Mouse (Mus musculus) pancreas, adult 10 weeks (tissue): Measurements from ENCODE around the gene Gsk3a. TPM values are rescaled to one million over a fixed set of nuclear protein-coding genes. Genes with fewer than 3 reads are reported as not detected.

Experiments used
- polyA plus RNA-seq: library from polyadenylated mRNA; stranded (reverse); fragments of 350-450 nt; fragmentation: Illumina TruSeq; extraction: RNeasy Lipid Tissue Mini Kit (QIAGEN cat#74804); gene quantifications from one replicate; pipeline ENCODE4 v1.2.3, GENCODE M21; 2015; ENCODE audit warnings: low read depth, low replicate concordance; ENCODE audit not compliant: insufficient read depth

The Gsk3a gene
- polyA plus RNA-seq, result 17.3 TPM

GRCm38 (mm10) chr7:25237249-25238014, at the start of gene Gsk3a:
Gsk3a (minus strand) TSS chr7:25237851.

GRCm38 (mm10) chr7:25267301-25267750, 29.7 kb upstream of the Gsk3a start, which contains the start of gene Cic:
Cic (plus strand) TSS chr7:25267704.

GRCm38 (mm10) chr7:25250141-25250972, 12.7 kb upstream of the Gsk3a start, which contains the start of gene Erf:
Erf (minus strand) TSS chr7:25250761.

GRCm38 (mm10) chr7:25221102-25221883, 16.4 kb downstream of the Gsk3a start, which contains the start of gene Zfp526:
Zfp526 (plus strand) TSS chr7:25221425.

GRCm38 (mm10) chr7:25220457-25221101, 17.1 kb downstream of the Gsk3a start, which contains the start of gene Dedd2:
Dedd2 (minus strand) TSS chr7:25220615.

GRCm38 (mm10) chr7:25179606-25180161, 58.0 kb downstream of the Gsk3a start, which contains the start of gene Pou2f2:
Pou2f2 (minus strand) TSS chr7:25179726.

Other genes with a start within 250 kb of the Gsk3a start
- 0.50 TPM for gene Atp1a3, start 231.9 kb downstream of the Gsk3a start, polyA plus RNA-seq
- gene Grik5, start 165.5 kb downstream of the Gsk3a start, polyA plus RNA-seq, result 6.6 TPM
- 2.9 TPM for gene Zfp574, start 165.3 kb downstream of the Gsk3a start, polyA plus RNA-seq
- 0.26 TPM for gene Pou2f2, start 58.1 kb downstream of the Gsk3a start, polyA plus RNA-seq
- 6.1 TPM for gene Dedd2, start 17.2 kb downstream of the Gsk3a start, polyA plus RNA-seq
- 1.8 TPM for gene Zfp526, start 16.4 kb downstream of the Gsk3a start, polyA plus RNA-seq
- gene Erf, start 12.9 kb upstream of the Gsk3a start, polyA plus RNA-seq, result 6.1 TPM
- 36.6 TPM for gene Cic, start 29.9 kb upstream of the Gsk3a start, polyA plus RNA-seq
- gene Pafah1b3, start 60.1 kb upstream of the Gsk3a start, polyA plus RNA-seq, result 6.7 TPM
- not detected for gene Prr19, start 63.6 kb upstream of the Gsk3a start, polyA plus RNA-seq
- 0.72 TPM for gene Tmem145, start 68.3 kb upstream of the Gsk3a start, polyA plus RNA-seq
- 9.3 TPM for gene Megf8, start 79.3 kb upstream of the Gsk3a start, polyA plus RNA-seq
- not detected for gene Cnfn, start 131.9 kb upstream of the Gsk3a start, polyA plus RNA-seq
- 22.6 TPM for gene Lipe, start 160.9 kb upstream of the Gsk3a start, polyA plus RNA-seq
- gene Cxcl17, start 175.0 kb upstream of the Gsk3a start, polyA plus RNA-seq, result not detected
- 10.8 TPM for gene Ceacam1, start 239.8 kb upstream of the Gsk3a start, polyA plus RNA-seq